Mouse (Mus musculus) WW6 (cell line): ENCODE measurements around the gene Adh5.
"Not testable (repeated sequence)": the region's sequence is repeated elsewhere in the genome, so short reads cannot be mapped to it uniquely, and the experiment has no call there.

Experiments
- DNase-seq: peaks from one replicate; pipeline ENCODE4 v3.0.0-alpha.2; 2013; ENCODE audit warnings: low read depth, low spot score

Gene Adh5

DNA sequence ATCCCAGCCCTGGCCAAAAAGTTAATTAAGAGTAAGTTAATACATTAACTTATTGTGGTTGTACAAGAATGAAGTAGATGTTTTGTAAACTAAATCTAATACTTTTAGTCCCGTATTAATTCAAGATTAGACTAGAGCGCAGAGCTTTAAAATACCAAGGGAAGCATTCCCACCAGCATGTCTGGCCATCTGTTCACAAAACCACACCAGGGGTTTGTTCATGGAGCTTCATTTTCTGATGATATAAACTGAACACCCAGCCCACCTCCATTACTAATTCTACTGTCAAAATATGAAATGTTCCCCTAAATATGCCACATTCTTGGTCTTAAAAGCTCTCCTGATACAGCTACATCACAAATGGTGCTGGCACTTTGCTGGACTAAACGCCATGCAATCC is 15.5 kb downstream of the Adh5 start:
- DNase-seq, result no peak

DNA sequence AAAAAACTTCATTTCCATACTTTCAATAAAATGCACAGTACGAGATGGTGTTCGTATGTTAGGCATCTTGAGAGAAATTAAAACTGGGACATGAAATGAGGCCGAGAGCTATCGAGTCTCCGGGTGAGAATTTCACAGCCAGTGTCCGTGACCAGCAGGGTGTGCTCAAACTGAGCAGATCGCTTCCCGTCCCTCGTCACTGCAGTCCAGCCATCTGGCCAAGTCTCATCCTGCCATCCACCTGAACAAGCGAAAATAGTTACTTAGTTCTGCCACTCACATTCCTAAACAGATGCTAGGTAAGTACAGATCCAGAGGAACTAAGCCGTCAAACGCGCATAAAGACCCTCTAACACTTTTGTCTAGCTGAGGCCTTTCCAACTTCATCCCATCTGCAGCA is 17.4 kb downstream of the Adh5 start:
- DNase-seq, result no peak

- DNase-seq, result no peak
These were observed 18.9 kb downstream of the Adh5 start for GRCm38 (mm10) chr3:138461832-138462231.

DNA sequence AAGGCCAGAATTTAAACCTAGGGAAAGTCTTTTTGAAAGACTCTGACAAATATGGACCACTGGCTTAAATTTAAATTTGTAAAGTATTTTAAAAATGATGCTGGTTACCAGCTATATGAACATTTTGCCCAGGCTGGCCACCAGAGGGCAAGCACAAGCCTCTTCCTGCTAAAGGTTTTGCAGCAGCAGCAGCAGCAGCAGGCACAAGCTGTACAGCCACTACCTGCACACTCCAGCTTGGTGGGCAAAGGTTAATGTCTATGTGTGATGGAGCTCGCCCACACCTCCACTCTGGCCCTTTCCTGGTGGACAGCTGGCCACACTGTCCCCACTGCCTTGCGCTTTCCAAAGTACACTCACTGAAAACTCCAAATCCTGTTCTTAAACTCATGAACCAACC is 20.2 kb downstream of the Adh5 start:
- no peak for DNase-seq

DNA sequence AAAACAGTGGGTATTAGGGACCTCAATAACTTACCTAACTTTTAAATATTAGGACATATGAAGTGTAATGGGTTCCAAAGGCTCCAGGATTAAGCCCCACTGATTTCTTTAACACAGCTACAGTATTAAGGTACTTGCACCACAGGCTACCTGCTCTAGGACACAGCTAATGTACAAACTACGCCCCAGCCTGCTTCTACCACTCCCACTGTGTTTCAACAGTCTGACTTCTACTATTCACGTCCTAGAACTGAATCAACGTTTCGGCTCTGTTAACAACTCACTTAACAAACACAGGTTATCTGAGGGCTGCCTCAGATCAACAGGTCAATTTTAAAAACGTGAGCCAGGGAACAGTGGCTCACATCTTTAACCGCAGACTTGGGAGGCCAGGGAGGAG is 20.9 kb downstream of the Adh5 start:
- no peak for DNase-seq

GRCm38 (mm10) chr3:138464573-138465147 is 21.8 kb downstream of the Adh5 start:
- DNase-seq, result no peak

GRCm38 (mm10) chr3:138466656-138467055 is 23.8 kb downstream of the Adh5 start:
- not testable (repeated sequence) for DNase-seq

GRCm38 (mm10) chr3:138471066-138471465 is 28.2 kb downstream of the Adh5 start:
- DNase-seq, result no peak

- DNase-seq, result no peak
These were observed 36.6 kb downstream of the Adh5 start for GRCm38 (mm10) chr3:138479489-138479888.

GRCm38 (mm10) chr3:138481526-138482284 is 38.8 kb downstream of the Adh5 start:
- DNase-seq, result no peak

- DNase-seq, result no peak
These were observed 40.3 kb downstream of the Adh5 start for GRCm38 (mm10) chr3:138483240-138483639.

DNA sequence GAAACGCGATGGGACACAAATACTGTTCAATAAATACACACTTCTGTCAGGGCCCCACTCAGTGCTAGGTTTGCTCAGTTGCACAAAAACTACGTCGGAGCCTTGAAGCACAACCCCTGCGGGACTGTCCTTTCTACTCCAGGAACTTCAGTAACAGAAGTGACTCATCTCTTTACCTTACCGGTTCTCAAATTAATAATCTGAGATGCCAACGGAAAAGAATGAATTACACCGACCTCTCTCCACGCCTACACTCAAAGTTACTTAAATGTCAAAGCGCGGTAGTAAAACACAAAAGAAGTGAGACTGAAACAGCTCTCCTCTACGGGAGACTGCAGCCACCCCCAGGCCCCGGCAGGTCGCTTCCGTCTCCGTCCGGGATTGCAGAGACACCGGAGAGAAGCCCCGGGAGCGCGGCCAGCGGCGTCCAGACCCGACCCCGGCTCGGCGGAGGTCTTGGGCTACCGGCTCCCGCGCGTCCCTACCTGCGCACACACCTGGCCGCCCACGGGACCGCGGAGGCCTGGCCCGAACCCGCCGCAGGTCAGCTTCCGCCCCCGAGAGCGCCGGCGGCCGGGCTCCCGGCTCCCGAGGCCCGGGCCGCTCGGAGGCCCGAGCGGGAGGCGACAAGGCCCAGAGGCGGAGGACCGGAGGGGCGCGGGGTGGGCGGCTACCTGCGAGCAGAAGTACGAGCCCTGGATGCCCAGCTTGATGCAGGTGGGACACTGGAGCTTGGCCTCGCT is 45.9 kb downstream of the Adh5 start:
- no peak for DNase-seq

DNA sequence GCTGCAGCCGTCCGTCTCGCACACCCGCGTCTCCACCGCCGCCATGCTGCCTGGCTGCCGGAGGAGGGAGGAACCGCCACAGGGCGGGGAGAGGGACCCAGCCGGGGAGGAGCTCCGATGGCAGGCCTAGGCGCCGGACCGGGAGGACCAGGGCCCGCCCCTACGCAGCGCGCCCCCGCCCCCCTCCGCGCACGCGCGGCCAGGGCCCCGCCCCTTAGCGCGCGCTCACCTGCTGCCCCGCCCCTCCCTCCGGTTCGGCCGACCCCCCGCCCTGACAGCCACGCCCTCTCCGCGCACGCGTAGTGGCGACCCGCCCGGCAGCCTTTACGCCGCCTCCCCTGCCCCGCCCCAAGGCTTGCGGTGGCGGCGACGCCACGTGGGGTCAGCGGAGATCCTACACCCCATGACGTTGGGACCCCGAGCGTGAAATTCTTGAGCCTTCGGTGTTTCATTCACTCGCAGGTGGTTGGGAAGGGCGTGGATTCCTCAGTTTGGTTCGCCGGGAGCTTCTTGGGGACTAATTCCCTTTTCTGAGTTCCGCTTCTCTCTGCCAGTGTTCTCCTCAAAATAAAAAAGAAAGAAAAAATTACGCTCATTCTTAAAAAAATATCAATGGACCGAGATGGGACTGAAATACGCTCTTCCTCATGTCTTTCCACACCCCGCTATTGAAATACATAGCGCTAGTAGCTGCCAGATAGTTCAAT is 46.6 kb downstream of the Adh5 start, which contains the start of gene Metap1:
TSS of gene Metap1 (minus strand) at position 189 of the 707 bp plus-strand sequence.
- peak; percentile 67 for DNase-seq

GRCm38 (mm10) chr3:138490034-138490337 is 47.1 kb downstream of the Adh5 start:
- no peak for DNase-seq

- DNase-seq, result no peak
These were observed 50.8 kb downstream of the Adh5 start for GRCm38 (mm10) chr3:138493668-138494067.

DNA sequence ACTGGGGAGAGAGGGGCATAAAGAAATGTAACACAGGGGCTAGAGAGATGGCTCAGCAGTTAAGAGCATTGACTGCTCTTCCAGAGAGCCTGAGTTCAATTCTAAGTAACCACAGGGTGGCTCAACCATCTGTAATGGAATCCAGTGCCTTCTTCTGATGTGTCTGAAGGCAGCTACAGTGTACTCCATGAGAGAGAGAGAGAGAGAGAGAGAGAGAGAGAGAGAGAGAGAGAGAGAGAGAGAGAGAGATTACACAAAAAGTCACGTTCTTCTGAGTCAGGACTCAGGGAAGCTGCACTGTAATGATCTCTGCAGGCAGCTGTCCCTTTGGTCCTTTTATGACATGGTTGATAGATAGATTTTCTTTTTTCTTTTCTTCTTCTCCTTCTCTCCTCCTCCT is 51.7 kb downstream of the Adh5 start:
- no peak for DNase-seq

DNA sequence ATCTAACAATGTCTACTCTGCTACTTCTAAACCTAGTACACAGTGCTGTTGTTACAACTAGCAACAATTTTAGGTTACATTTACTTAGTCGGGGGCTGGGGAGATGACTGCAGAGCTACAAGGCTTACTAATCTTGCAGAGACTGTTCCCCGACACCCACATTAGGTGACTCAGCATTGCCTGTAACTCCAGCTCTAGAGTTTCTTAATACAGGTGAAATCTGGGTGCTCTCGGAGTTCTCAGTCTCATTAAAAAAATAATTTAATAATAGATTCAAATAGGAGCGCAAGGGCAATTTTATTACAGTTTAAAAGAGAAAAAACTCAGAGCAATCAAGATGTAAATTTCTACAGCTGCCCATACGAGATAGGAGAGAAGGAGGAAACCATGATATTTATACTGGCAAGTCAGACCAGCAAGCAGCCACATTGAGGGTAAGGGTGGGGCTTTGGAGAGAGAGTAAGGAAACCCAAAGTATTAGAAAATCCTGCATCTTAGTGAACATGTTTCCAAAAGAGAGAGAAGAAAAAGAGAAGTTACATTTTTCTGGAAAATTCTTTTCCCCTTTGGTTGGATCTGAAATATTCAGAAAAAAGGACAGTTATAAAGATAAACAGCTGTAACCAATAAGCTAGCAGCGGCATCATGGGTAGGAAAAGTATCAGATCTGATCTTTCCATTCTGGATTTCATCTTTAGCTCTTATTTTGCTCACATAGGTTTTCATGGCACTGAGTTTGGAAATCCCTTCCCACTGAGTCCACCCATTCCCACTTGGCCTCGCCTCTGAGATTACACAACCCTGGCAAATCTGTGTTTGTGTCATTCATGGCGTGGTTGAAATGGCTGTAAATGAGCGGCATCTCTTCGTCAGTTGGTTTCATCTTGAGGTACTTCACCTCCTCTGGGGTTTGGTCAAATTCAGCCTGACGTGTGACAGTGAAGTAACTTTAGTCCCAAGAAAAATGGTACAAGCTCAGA is 52.6 kb downstream of the Adh5 start:
- DNase-seq, result no peak

GRCm38 (mm10) chr3:138498731-138499130 is 55.8 kb downstream of the Adh5 start:
- DNase-seq, result no peak

DNA sequence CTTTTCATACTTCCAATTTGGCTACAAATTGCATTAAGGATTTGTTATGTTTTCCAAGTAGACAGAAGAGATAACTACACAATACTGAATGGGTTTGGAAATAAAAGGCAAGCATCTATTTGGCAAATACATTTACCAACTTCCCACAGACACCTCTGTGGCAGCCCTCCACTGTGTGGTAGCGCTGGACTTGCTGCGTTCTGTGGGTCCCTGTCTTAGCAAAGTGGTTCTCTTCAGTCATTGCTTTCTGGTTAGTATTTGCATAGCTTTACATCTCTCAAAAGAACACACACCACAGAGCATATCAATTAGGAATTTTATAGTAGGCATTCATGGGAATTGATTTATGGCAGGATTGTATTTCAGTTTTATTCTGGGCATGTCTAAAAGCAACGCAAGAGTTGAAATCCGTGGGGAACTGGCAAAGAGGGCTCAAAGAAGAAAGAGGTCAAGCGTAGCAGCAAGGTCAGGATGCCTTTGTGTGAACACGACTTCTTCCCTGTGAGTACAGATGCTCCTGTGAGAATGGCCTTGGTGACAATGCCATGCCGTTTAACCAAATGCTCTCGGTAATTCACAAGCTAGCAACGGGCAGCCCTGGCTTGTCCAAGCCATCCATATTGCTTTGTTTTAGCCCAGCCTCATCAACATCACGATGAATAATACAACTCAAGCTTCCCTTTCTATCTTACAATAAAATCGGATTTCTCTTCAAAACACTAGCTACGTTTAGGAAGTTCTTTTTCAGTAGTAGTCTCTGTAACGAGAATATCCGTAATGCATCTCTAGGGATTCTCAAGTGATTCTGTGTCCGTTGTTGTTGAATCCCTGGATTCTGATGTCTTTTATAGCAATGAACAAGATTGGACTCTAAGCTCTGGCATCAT is 57.2 kb downstream of the Adh5 start:
- no peak for DNase-seq

DNA sequence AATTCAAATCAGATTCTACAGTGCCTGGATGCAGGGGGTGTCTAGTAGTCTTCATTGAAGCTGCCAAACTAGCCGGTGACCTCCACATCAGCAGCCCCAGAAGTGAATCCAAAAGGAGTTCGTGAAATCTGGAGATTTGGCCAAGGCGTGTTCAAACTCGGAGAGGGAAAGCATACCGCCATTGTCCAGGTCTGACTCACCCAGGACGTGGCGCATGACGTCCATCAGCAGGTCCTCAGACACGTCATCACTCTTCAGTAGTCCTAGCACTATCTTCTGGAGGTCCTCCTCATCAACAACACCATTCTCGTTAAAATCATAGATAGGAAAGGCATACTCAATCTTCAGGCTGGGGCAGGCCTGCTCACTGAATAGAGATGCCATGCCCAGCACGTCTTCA is 60.9 kb downstream of the Adh5 start:
- no peak for DNase-seq
